Mouse (Mus musculus) liver, embryonic 14.5 days (tissue): ENCODE results near the gene Tardbp.

Experiments used
- CTCF ChIP-seq: IDR thresholded peaks from 2 replicates; pipeline ENCODE4 v1.5.1; 2016; ENCODE audit warnings: antibody characterized with exemption, low read depth, control low read depth
- EP300 ChIP-seq: IDR thresholded peaks from 2 replicates; pipeline ENCODE4 v1.6.1; 2016; ENCODE audit warnings: antibody characterized with exemption, low read depth

DNA sequence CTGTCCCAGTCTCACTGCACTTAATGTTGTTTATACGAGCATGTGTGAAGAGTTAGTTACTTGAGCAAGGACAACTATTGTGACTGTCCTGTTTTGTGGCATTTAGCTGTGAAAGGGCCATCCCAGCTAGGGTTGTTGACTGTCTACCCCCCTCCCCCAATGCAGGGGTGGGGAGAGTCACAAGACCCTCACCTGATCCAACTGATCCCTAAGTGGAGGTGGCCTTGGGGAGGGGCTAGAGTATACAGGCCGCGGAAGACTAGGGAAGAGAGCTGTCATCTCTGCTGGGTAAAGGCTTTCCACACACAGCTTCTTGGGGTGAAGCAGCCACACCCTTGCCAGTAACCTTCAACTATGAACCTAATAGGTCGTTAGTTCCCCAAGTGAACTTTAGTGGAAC, 26.5 kb downstream of the Tardbp start:
- TF ChIP-seq CTCF (no peak), EP300 (no peak)
